Mouse (Mus musculus) myocyte (in vitro differentiated cells): ENCODE results near the gene Dner.

Experiments
- CEBPB ChIP-seq: IDR thresholded peaks from 2 replicates; pipeline ENCODE4 v1.6.1; 2011; ENCODE audit warnings: mild to moderate bottlenecking, moderate library complexity; ENCODE audit not compliant: poor library complexity, insufficient read depth, severe bottlenecking
- E2F4 ChIP-seq: IDR thresholded peaks from one replicate; pipeline ENCODE4 v1.6.1; 2011; ENCODE audit warnings: mild to moderate bottlenecking, control low read depth, moderate library complexity; ENCODE audit not compliant: insufficient read depth
- MAX ChIP-seq: IDR thresholded peaks from one replicate; pipeline ENCODE4 v1.6.1; 2011; ENCODE audit warnings: low read depth, mild to moderate bottlenecking, control low read depth
- MYOD1 ChIP-seq, 3 experiments: IDR thresholded peaks; one replicate each; pipeline ENCODE4 v1.6.1; 2011; ENCODE audit warnings: control low read depth in 2 of 3, low read depth in 2 of 3, mild to moderate bottlenecking in 2 of 3, moderate library complexity in 1 of 3; ENCODE audit not compliant: insufficient read length in 2 of 3, control insufficient read depth in 1 of 3
- MYOG ChIP-seq, 3 experiments: IDR thresholded peaks; one replicate each; pipeline ENCODE4 v1.6.1; 2011; ENCODE audit warnings: control low read depth in 2 of 3, low read depth in 2 of 3, mild to moderate bottlenecking in 2 of 3; ENCODE audit not compliant: insufficient read length in 2 of 3, control insufficient read depth in 1 of 3, insufficient read depth in 1 of 3
- POLR2A ChIP-seq: IDR thresholded peaks from one replicate; pipeline ENCODE4 v1.6.1; 2011; ENCODE audit warnings: low read depth, mild to moderate bottlenecking, control low read depth, moderate library complexity; ENCODE audit not compliant: insufficient read length
- POLR2AphosphoS2 ChIP-seq: IDR thresholded peaks from one replicate; pipeline ENCODE4 v1.6.1; 2011; ENCODE audit warnings: low read depth, control low read depth; ENCODE audit not compliant: insufficient read length
- REST ChIP-seq: IDR thresholded peaks from one replicate; pipeline ENCODE4 v1.6.1; 2011; ENCODE audit warnings: mild to moderate bottlenecking, control low read depth, moderate library complexity; ENCODE audit not compliant: insufficient read depth, insufficient read length
- SRF ChIP-seq: IDR thresholded peaks from one replicate; pipeline ENCODE4 v1.6.1; 2011; ENCODE audit warnings: low read depth; ENCODE audit not compliant: control insufficient read depth, insufficient read length
- TCF12 ChIP-seq: IDR thresholded peaks from one replicate; pipeline ENCODE4 v1.6.1; 2011; ENCODE audit warnings: mild to moderate bottlenecking, control low read depth; ENCODE audit not compliant: poor library complexity, insufficient read depth, severe bottlenecking
- USF1 ChIP-seq: IDR thresholded peaks from one replicate; pipeline ENCODE4 v1.6.1; 2011; ENCODE audit warnings: low read depth, mild to moderate bottlenecking, control low read depth, moderate library complexity

DNA sequence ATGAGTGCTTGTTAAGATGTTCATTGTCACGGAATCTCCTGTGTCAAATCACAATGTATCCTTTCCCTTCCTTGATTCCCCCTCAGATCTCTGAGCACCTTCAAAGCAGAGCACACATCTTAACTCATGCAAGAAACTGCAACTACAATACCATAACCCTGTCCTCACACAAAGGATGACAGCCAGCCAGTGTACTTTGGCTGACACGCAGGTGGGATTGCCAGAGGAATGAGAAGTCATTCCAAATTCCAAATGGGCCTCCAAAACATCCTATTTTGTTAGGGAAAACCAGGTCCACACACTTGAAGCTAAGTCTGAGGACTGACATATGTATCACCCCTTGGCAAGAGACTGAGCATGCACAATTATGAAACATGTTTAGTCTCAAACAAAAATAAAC, 286.5 kb downstream of the Dner start:
- TF ChIP-seq SRF = no peak
- TF ChIP-seq POLR2A = no peak
- TF ChIP-seq MYOG (IDR thresholded peaks at IDR 0.05; ENCODE audit: control insufficient read depth in 1 of 3, insufficient read depth in 1 of 3, insufficient read length in 2 of 3, low read depth in 2 of 3) = no peak
- no peak for TF ChIP-seq E2F4
- TF ChIP-seq USF1 = no peak
- TF ChIP-seq REST = no peak
- no peak for TF ChIP-seq MYOD1 (IDR thresholded peaks at IDR 0.05; ENCODE audit: control insufficient read depth in 1 of 3, insufficient read length in 2 of 3, low read depth in 2 of 3)
- no peak for TF ChIP-seq POLR2AphosphoS2
- no peak for TF ChIP-seq MAX
- TF ChIP-seq CEBPB = no peak
- TF ChIP-seq TCF12 = no peak
